Mouse (Mus musculus): ENCODE results near the gene Lyrm4.

DNA sequence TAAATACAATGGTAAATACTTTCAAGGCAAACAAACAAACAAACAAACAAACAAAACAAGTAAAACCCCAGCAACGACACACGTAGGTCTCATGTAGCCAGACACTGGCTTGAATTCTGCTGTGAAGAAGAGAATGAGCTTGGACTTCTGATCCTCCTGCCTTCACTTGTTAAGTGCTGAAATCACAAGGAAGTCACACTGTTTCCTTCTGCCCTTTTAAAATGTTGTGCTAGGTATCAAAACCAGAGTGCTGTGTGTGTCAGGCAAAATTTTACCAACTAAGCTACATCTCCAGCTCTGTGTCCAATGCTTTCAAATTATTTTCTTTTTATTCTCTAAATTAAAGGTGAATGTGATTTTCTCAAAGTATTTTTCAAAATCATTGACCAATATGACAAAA, 6.0 kb downstream of the Lyrm4 start:
- no peak for TF ChIP-seq CTCF (IDR thresholded peaks at IDR 0.05; ENCODE audit: extremely low read depth, insufficient read length, insufficient replicate concordance, low read depth, low read length)
- no peak for TF ChIP-seq POLR2A (IDR thresholded peaks at IDR 0.05; ENCODE audit: low read depth, low read length)
